Mouse (Mus musculus) kidney, postnatal 36 days (tissue): ENCODE measurements around the gene Nup210.
"Not testable (repeated sequence)": the region's sequence is repeated elsewhere in the genome, so short reads cannot be mapped to it uniquely, and the experiment has no call there.

ENCODE experiments used
- DNase-seq, 2 experiments: peaks; one replicate each; pipeline ENCODE4 v3.0.0; 2021 to 2022; ENCODE audit warnings: mixed read lengths in 2 of 2

The Nup210 gene

GRCm38 (mm10) chr6:91137343-91137956, 20.8 kb upstream of the Nup210 start:
- DNase-seq, result no peak

GRCm38 (mm10) chr6:91130856-91131255, 14.2 kb upstream of the Nup210 start:
- no peak for DNase-seq

- DNase-seq, result peak in 1 of 2 experiments; percentile 55
Observed at GRCm38 (mm10) chr6:91128996-91129395, 12.4 kb upstream of the Nup210 start.

GRCm38 (mm10) chr6:91125228-91125585, 8.6 kb upstream of the Nup210 start:
- peak in 1 of 2 experiments; percentile 70 for DNase-seq

- no peak for DNase-seq
Observed at GRCm38 (mm10) chr6:91124286-91125227, 7.9 kb upstream of the Nup210 start.

- no peak for DNase-seq
Observed at GRCm38 (mm10) chr6:91123453-91123852, 6.8 kb upstream of the Nup210 start.

GRCm38 (mm10) chr6:91121089-91121488, 4.5 kb upstream of the Nup210 start:
- DNase-seq, result not testable (repeated sequence)

GRCm38 (mm10) chr6:91120206-91120605, 3.6 kb upstream of the Nup210 start:
- DNase-seq, result peak in 1 of 2 experiments; percentile 32

GRCm38 (mm10) chr6:91118526-91118925, 1.9 kb upstream of the Nup210 start:
- DNase-seq, result peak; percentile 60 to 67

GRCm38 (mm10) chr6:91117149-91117548, 520 bp upstream of the Nup210 start:
- no peak for DNase-seq

- DNase-seq, result no peak
Observed at GRCm38 (mm10) chr6:91115863-91116243, 776 bp downstream of the Nup210 start.

GRCm38 (mm10) chr6:91115158-91115557, 1.5 kb downstream of the Nup210 start:
- DNase-seq, result peak in 1 of 2 experiments; percentile 30

- no peak for DNase-seq
Observed at GRCm38 (mm10) chr6:91114716-91115115, 1.9 kb downstream of the Nup210 start.

- peak in 1 of 2 experiments; percentile 52 for DNase-seq
Observed at GRCm38 (mm10) chr6:91111954-91112252, 4.7 kb downstream of the Nup210 start.

GRCm38 (mm10) chr6:91111141-91111953, 5.3 kb downstream of the Nup210 start:
- DNase-seq, result peak in 1 of 2 experiments; percentile 20

GRCm38 (mm10) chr6:91110323-91111020, 6.2 kb downstream of the Nup210 start:
- DNase-seq, result no peak

- DNase-seq, result no peak
Observed at GRCm38 (mm10) chr6:91109489-91109888, 7.1 kb downstream of the Nup210 start.

GRCm38 (mm10) chr6:91108917-91109450, 7.6 kb downstream of the Nup210 start:
- DNase-seq, result no peak

GRCm38 (mm10) chr6:91108301-91108916, 8.2 kb downstream of the Nup210 start:
- DNase-seq, result no peak

- peak; percentile 36 to 73 for DNase-seq
Observed at GRCm38 (mm10) chr6:91105400-91106129, 11.1 kb downstream of the Nup210 start.

- peak; percentile 77 to 80 for DNase-seq
Observed at GRCm38 (mm10) chr6:91104765-91105399, 11.7 kb downstream of the Nup210 start.
